Mouse (Mus musculus) lung, embryonic 14.5 days (tissue): ENCODE measurements around the gene Ier2. TPM values are rescaled to one million over a fixed set of nuclear protein-coding genes. Genes with fewer than 3 reads are reported as not detected.
"Not testable (repeated sequence)": the region's sequence is repeated elsewhere in the genome, so short reads cannot be mapped to it uniquely, and the experiment has no call there.

Experiments
- ATAC-seq: fragments of 200-750 bp; cut with Nextera tagmentation; 2 replicates; pipeline ENCODE4 v1.8.0; 2017; ENCODE audit warnings: mild to moderate bottlenecking, moderate TSS enrichment, moderate library complexity; ENCODE audit not compliant: insufficient read depth
- DNase-seq: peaks from one replicate; pipeline ENCODE4 v3.0.0-alpha.2; 2015
- H3K27ac ChIP-seq: fragments of 300-500 bp; sonication (generic); 2 replicates; pipeline ENCODE4 v1.5.1; 2014; ENCODE audit warnings: low read depth, mild to moderate bottlenecking, moderate library complexity
- H3K27me3 ChIP-seq: fragments of 300-500 bp; sonication (generic); 2 replicates; pipeline ENCODE4 v1.6.1; 2014; ENCODE audit warnings: low read length, control low read depth; ENCODE audit not compliant: insufficient read depth
- H3K36me3 ChIP-seq: fragments of 300-500 bp; sonication (generic); 2 replicates; pipeline ENCODE4 v1.6.1; 2014; ENCODE audit warnings: control low read depth; ENCODE audit not compliant: insufficient read depth
- H3K4me1 ChIP-seq: fragments of 300-500 bp; sonication (generic); 2 replicates; pipeline ENCODE4 v1.6.1; 2014; ENCODE audit warnings: antibody characterized with exemption, control low read depth; ENCODE audit not compliant: insufficient read depth
- H3K4me2 ChIP-seq: fragments of 300-500 bp; sonication (generic); 2 replicates; pipeline ENCODE4 v1.6.1; 2014; ENCODE audit warnings: mild to moderate bottlenecking
- H3K4me3 ChIP-seq: fragments of 300-500 bp; sonication (generic); 2 replicates; pipeline ENCODE4 v1.5.1; 2014; ENCODE audit warnings: low read depth, low read length
- H3K9ac ChIP-seq: fragments of 300-500 bp; sonication (generic); 2 replicates; pipeline ENCODE4 v1.6.1; 2014
- H3K9me3 ChIP-seq: fragments of 300-500 bp; sonication (generic); 2 replicates; pipeline ENCODE4 v1.6.1; 2016; ENCODE audit warnings: low read depth, low read length, control low read depth
- CTCF ChIP-seq: IDR thresholded peaks from 2 replicates; pipeline ENCODE4 v1.5.1; 2016; ENCODE audit warnings: antibody characterized with exemption, low read depth
- WGBS: fragments of 180-500 bp; shearing (Covaris S2); extraction: QIAGEN DNeasy Blood & Tissue Kit; methylation state at CpG from one replicate; pipeline ENCODE4 v1.1.7; 2014; 5-methylcytosine and 5-hydroxymethylcytosine counted together
- polyA plus RNA-seq: library from polyadenylated mRNA; unstranded; fragments of >200 nt; fragmentation: Nextera tagmentation; extraction: Ambion mirVana; gene quantifications from 2 replicates; pipeline ENCODE4 v1.2.1, GENCODE M21; 2014

The Ier2 gene
- polyA plus RNA-seq, 1 experiment from 2014 or later, result 83.8 TPM

GRCm38 (mm10) chr8:84686191-84687002 lies 23.7 kb upstream of the Ier2 start, which contains the start of gene Trmt1:
Gene Trmt1 (plus strand): TSS chr8:84686307.
- Histone ChIP-seq H3K27me3 (no peaks in the 10 kb centered on the region), H3K9ac (peak within 1 kb of the TSS; percentile 99), H3K27ac (peak within 1 kb of the TSS; percentile 96), H3K4me3 (peak within 1 kb of the TSS; percentile 100), H3K4me1 (peaks cover 11% of the 10 kb centered on the region), H3K36me3 (peaks cover 32% of the 10 kb centered on the region), H3K9me3 (no peaks in the 10 kb centered on the region), H3K4me2 (peak within 1 kb of the TSS; percentile 93)
- ATAC-seq, result peak; percentile 26; the same call in 1 of the 2 replicates
- DNase-seq, result peak; percentile 36
- WGBS, result 11% methylated on average over 20 of the region's 20 CpGs
- TF ChIP-seq CTCF, result no peak

- Histone ChIP-seq H3K4me1 (peaks cover 11% of the 10 kb centered on the region), H3K27me3 (no peaks in the 10 kb centered on the region), H3K4me3 (no peak overlapping the region), H3K9ac (no peak overlapping the region), H3K36me3 (peaks cover 33% of the 10 kb centered on the region), H3K4me2 (no peak overlapping the region), H3K27ac (no peak overlapping the region), H3K9me3 (no peaks in the 10 kb centered on the region)
- no peak for ATAC-seq
- no peak for TF ChIP-seq CTCF
- 60% methylated on average over 3 of the region's 3 CpGs for WGBS
- no peak for DNase-seq
Measured at GRCm38 (mm10) chr8:84684537-84684936, 21.9 kb upstream of the Ier2 start.

GRCm38 (mm10) chr8:84682257-84682656 lies 19.6 kb upstream of the Ier2 start:
- Histone ChIP-seq H3K27ac (no peak overlapping the region), H3K4me1 (peaks cover 8% of the 10 kb centered on the region), H3K9ac (no peak overlapping the region), H3K27me3 (no peaks in the 10 kb centered on the region), H3K9me3 (no peaks in the 10 kb centered on the region), H3K4me2 (no peak overlapping the region), H3K4me3 (no peak overlapping the region), H3K36me3 (peaks cover 33% of the 10 kb centered on the region)
- ATAC-seq (no peak), DNase-seq (no peak)
- no peak for TF ChIP-seq CTCF
- 81% methylated on average over 2 of the region's 2 CpGs for WGBS

DNA sequence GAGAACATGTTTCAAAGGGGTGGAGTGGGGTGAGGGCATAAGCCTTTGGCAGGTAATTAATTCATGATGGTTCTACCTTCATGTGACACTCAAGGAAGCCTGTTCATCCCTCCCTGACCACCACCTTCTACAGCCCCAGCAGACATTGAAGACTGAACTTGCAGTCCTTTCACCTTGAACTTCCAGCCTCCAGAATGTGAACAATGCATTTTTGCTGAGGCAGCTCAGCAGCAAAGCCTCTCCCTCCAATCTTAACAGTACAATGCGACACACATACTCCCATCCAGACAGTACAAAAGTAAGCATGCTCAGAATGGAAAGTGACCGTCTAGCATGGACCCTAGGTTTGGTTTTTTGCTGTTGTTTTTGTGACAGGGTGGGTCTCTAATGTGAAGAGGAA lies 18.8 kb upstream of the Ier2 start:
- DNase-seq (no peak), ATAC-seq (no peak)
- Histone ChIP-seq H3K27ac (no peak overlapping the region), H3K27me3 (no peaks in the 10 kb centered on the region), H3K4me1 (peaks cover 8% of the 10 kb centered on the region), H3K9me3 (no peaks in the 10 kb centered on the region), H3K9ac (no peak overlapping the region), H3K36me3 (peaks cover 35% of the 10 kb centered on the region), H3K4me3 (no peak overlapping the region), H3K4me2 (no peak overlapping the region)
- no peak for TF ChIP-seq CTCF
- WGBS, result 81% methylated on average over 2 of the region's 2 CpGs

GRCm38 (mm10) chr8:84677305-84677704 lies 14.7 kb upstream of the Ier2 start:
- no peak for DNase-seq
- no peak for ATAC-seq
- TF ChIP-seq CTCF, result no peak
- Histone ChIP-seq H3K4me2 (no peak overlapping the region), H3K9ac (no peak overlapping the region), H3K9me3 (no peaks in the 10 kb centered on the region), H3K4me3 (no peak overlapping the region), H3K4me1 (no peaks in the 10 kb centered on the region), H3K27me3 (no peaks in the 10 kb centered on the region), H3K36me3 (peaks cover 60% of the 10 kb centered on the region), H3K27ac (no peak overlapping the region)
- WGBS, result 89% methylated on average over 5 of the region's 5 CpGs

GRCm38 (mm10) chr8:84670295-84671006 lies 7.8 kb upstream of the Ier2 start:
- not testable (repeated sequence) for H3K4me2 ChIP-seq, H3K4me3 ChIP-seq, H3K9ac ChIP-seq, H3K27ac ChIP-seq, ATAC-seq, H3K27me3 ChIP-seq, H3K9me3 ChIP-seq, DNase-seq, H3K4me1 ChIP-seq
- WGBS, result 88% methylated on average over 5 of the region's 5 CpGs
- peaks cover 63% of the 10 kb centered on the region for H3K36me3 ChIP-seq
